Mouse (Mus musculus): ENCODE data around the gene Gm9112.
"Not testable (repeated sequence)": the region's sequence is repeated elsewhere in the genome, so short reads cannot be mapped to it uniquely, and the experiment has no call there.

The Gm9112 gene

DNA sequence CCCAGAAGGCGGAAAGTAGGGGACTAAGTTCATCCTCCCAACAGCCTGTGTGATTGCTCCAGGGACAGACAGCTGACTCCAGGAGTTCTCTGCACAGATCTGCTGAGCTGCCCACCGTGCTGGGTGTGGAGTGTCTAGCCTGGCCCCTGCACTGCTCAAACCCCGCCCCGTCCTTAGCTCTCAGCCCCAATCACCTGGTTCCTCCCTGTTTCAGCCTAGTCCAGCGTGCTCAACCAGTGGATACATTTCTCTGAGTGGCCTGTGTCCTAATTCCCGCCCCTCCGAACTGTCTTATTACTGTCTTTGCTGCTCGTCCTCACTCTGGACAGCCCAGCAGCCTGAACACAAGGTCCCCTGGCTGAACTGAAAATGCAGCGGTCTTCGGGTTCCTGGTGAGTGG is at the start of gene Gm9112, which contains the start of gene Dmrtc1b:
Gene Gm9112, minus strand, starts transcription at position 101 of the 400 bp plus-strand sequence.
Gene Dmrtc1b, plus strand, starts transcription at position 331 of the 400 bp plus-strand sequence.
- DNase-seq (ENCODE audit: low spot score), result not testable (repeated sequence)

DNA sequence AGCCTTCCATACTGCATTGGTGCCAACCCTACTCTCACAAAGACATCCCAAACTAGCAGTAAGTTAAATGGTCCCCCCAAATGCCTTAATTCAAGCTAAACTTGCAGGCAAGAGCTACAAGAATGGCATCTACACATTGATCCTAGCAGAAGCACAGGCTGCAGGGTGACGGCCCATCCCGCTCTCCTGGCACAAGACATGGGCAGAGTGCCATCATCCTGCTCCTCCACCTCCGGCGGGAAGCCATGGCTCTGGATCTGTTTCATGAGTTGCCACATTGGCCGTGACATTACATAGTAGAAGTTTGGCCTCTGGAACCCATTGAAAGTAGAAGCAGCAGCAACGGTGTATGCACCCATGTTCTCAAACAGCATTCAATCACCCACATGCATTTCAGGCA is 16.8 kb upstream of the Gm9112 start:
- DNase-seq (ENCODE audit: low spot score), result not testable (repeated sequence)

DNA sequence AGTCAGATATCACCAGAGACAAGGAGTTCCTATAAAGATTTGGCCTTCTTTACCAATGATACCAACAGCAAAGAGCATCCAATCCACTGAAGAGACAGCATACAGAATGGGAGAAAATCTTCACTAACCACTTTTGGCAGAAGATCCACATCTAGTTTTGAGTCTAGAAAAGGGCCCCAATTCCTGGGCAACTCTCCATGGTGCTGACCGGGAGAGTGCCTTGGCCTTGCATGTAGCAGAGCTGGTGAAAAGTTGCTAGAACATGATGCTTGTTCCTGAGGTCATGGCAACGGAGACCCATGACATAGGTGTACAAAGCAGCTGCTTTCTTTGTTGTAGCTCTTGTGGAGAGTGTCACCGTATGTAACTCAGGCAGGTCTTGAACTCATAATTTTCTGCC is 6.8 kb downstream of the Gm9112 start:
- not testable (repeated sequence) for DNase-seq (ENCODE audit: low spot score)

DNA sequence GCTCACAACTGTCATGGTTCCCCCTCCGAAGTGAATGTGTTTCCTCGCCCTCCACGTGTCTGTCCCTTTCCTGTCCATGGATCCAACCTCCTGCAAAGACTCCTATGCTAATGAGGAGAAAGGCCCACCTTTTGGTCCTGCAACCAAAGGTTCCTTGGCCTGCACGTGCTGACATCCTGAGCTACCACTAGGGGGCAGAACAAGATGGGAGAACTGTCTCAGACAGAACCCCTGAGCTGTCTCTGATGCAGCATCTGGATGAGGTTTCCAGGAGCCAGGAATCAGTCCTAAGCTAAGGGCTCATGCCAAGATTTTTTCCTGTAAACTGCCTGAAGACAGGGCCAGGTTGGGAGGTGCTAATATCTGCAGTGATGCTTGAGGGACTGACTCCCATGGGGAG is 18.2 kb downstream of the Gm9112 start:
- not testable (repeated sequence) for DNase-seq (ENCODE audit: low spot score)

DNA sequence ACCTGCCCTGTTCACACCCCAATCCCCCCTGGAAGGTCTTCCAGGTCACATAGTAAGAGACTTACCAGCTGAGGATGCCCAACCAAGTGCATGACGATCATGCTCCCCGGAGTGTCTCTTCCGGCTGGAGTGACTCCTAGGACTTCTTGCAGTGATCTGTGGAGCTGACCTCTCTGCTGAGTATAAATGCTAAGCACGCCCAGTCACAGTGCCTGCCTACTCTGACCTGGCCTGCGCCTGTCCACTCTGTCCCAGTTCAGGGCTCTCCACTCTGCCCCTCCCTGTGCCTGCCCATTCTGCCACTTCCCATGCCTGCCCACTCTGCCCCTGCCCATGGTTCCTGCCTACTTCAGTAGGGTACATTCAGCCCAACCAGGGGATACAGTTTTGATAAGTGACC is 20.6 kb downstream of the Gm9112 start, which contains the start of gene Gm3880:
Gene Gm3880, minus strand, starts transcription at position 101 of the 400 bp plus-strand sequence.
- DNase-seq (ENCODE audit: low spot score), result not testable (repeated sequence)

DNA sequence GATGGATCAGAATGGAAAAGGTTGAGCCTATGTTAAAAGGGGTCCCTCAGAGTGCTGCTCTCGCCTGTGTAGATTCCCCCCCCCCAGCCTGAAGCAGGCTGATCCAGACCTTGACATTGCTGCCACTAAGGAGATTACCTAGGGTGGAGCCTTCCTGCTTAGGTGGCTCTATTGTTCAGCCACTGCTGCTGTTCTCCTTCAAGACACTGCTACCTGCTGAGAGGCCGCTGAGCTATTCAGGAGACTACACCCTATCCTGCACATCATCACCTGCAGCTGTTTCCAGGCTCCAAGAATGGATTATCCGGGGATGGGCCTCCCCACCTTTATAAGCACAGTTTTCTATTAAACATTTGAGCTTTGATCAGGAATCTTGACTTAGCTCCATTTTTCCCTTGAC is 22.7 kb downstream of the Gm9112 start:
- DNase-seq (ENCODE audit: low spot score), result not testable (repeated sequence)

DNA sequence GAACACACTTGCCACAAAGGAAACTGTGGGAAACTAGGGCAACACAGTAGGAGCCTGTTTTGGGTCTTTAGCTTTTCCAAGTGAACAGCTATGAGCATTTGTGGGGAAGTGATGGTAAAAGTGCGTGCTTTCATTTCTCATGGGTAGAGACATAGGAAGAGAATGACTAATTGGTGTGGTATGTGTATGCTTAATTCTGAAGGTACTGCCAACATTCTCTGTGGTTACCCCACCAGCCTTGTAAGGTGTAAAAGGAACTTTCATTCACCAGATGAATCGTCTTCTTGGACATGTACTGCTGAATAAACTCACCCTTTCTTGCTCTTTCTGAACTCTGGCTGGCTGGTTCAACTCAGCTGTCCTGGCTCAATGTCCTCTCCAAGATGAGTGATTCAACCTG is 40.8 kb downstream of the Gm9112 start:
- no peak for DNase-seq (ENCODE audit: low spot score)

DNA sequence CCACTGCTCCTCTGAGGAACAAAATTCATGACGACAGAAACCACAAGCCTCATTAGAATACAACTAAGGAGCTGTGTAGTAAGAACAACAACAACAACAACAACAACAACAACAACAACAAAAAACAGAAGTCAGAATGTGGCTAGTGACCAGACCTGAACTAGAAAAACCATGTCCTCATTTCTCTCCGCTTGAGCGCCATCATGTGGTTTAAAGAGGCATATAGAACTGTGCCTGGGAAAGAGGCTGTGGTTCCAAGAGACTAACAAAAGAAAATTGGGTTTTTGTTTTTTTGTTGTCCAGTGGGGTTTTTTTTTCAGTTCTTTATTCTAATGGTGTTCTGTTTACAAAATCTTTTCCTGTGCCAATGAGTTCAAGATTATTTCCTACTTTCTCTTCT is 46.7 kb downstream of the Gm9112 start:
- no peak for DNase-seq (ENCODE audit: low spot score)
